Mouse (Mus musculus): ENCODE data around the gene Mia3. TPM values are rescaled to one million over a fixed set of nuclear protein-coding genes. Genes with fewer than 3 reads are reported as not detected.
A peak's percentile ranks its signal among the peaks of the same experiment; 100 is the strongest.

The Mia3 gene
- total and polyA plus RNA-seq, 3 experiments, result 51.2 to 95.3 (median 80.9) TPM

- H3K27ac ChIP-seq (ENCODE audit: insufficient read depth, low read depth), result no peak overlapping the region
- H3K4me1 ChIP-seq (ENCODE audit: control insufficient read depth in 1 of 2, insufficient read depth in 2 of 2), result peaks cover 0 to 5% of the 10 kb centered on the region in 2 experiments; a peak in 1 of 4 replicates
- no peaks in the 10 kb centered on the region for H3K9me3 ChIP-seq (replicated peaks; ENCODE audit: low read length)
- dilution Hi-C loops (cut with MboI; ENCODE audit: extremely low pct_ligation_motif_present, extremely low pct_unique_long_range_greater_than_20kb, low sequenced_read_pairs) (no loop called here), in situ Hi-C loops (cut with MboI; ENCODE audit: low pct_ligation_motif_present, low pct_unique_long_range_greater_than_20kb, low sequenced_read_pairs) (no loop called here)
- no peak for TF ChIP-seq GABPA (IDR thresholded peaks at IDR 0.05; ENCODE audit: insufficient replicate concordance, low read depth, low read length)
- TF ChIP-seq RAD21 (IDR thresholded peaks at IDR 0.05; ENCODE audit: low read depth, low read length), result no peak
- no peak for TF ChIP-seq JUN (IDR thresholded peaks at IDR 0.05; ENCODE audit: insufficient read depth, low read depth, low read length)
- TF ChIP-seq ZKSCAN1 (IDR thresholded peaks at IDR 0.05; ENCODE audit: borderline replicate concordance, low read depth, low read length), result no peak
- TF ChIP-seq SIN3A (IDR thresholded peaks at IDR 0.05; ENCODE audit: low read length), result no peak
- no peak for TF ChIP-seq BHLHE40 (IDR thresholded peaks at IDR 0.05; ENCODE audit: low read depth, low read length)
- no peak for TF ChIP-seq CTCF (conservative IDR thresholded peaks at IDR 0.05 in 1 of 2, IDR thresholded peaks at IDR 0.05 in 1 of 2; ENCODE audit: low read depth in 2 of 2, low read length in 2 of 2)
- no peak for TF ChIP-seq MAX (IDR thresholded peaks at IDR 0.05; ENCODE audit: low read length)
- no peak for TF ChIP-seq E2F4 (IDR thresholded peaks at IDR 0.05; ENCODE audit: insufficient replicate concordance, low read depth, low read length)
- TF ChIP-seq MEF2A (IDR thresholded peaks at IDR 0.05; ENCODE audit: borderline replicate concordance, low read depth, low read length), result no peak
- no peak for TF ChIP-seq POLR2A (IDR thresholded peaks at IDR 0.05; ENCODE audit: low read depth, low read length)
- TF ChIP-seq MAFK (IDR thresholded peaks at IDR 0.05; ENCODE audit: insufficient replicate concordance, low read length), result no peak
- TF ChIP-seq ETS1 (conservative IDR thresholded peaks at IDR 0.05; ENCODE audit: low read depth, low read length), result no peak
- no peak for TF ChIP-seq IRF4 (IDR thresholded peaks at IDR 0.05; ENCODE audit: low read depth, low read length)
- no peak for TF ChIP-seq EP300 (IDR thresholded peaks at IDR 0.05; ENCODE audit: low read length)
- no peak for TF ChIP-seq KAT2A (IDR thresholded peaks at IDR 0.05; ENCODE audit: insufficient replicate concordance, low read length)
- no peak for TF ChIP-seq NELFE (IDR thresholded peaks at IDR 0.05; ENCODE audit: low read depth, low read length)
- TF ChIP-seq TCF12 (IDR thresholded peaks at IDR 0.05; ENCODE audit: low read depth, low read length), result no peak
- peak overlapping the region; percentile 61 to 96 (median 64) for H3K4me3 ChIP-seq (replicated peaks in 1 of 3; ENCODE audit: low read depth in 2 of 3, low read length in 2 of 3, poor library complexity in 1 of 3)
- H3K27me3 ChIP-seq (replicated peaks), result no peaks in the 10 kb centered on the region
- peak overlapping the region; percentile 39 for H3K4me2 ChIP-seq (ENCODE audit: insufficient read depth, low read depth, poor library complexity, severe bottlenecking)
- H3K9ac ChIP-seq (ENCODE audit: insufficient read depth, low read depth), result peak overlapping the region; percentile 58
- H3K36me3 ChIP-seq (replicated peaks in 1 of 2; ENCODE audit: control insufficient read depth in 1 of 2, insufficient read depth in 1 of 2, low read length in 1 of 2), result peaks cover 14 to 18% of the 10 kb centered on the region in 2 experiments
- H3K79me2 ChIP-seq (replicated peaks; ENCODE audit: control insufficient read depth, extremely low read depth, insufficient read depth, poor library complexity, severe bottlenecking), result peaks cover 23% of the 10 kb centered on the region
- peak; percentile 35 for DNase-seq (ENCODE audit: extremely low read depth)
Measured at GRCm38 (mm10) chr1:183297473-183297885, 71.9 kb downstream of the Mia3 start.

GRCm38 (mm10) chr1:183296877-183297383, 72.4 kb downstream of the Mia3 start, which contains the start of gene Brox:
Gene Brox (minus strand): TSS chr1:183297269.
- no peaks in the 10 kb centered on the region for H3K9me3 ChIP-seq (replicated peaks; ENCODE audit: low read length)
- in situ Hi-C loops (cut with MboI; ENCODE audit: low pct_ligation_motif_present, low pct_unique_long_range_greater_than_20kb, low sequenced_read_pairs) (no loop called here), dilution Hi-C loops (cut with MboI; ENCODE audit: extremely low pct_ligation_motif_present, extremely low pct_unique_long_range_greater_than_20kb, low sequenced_read_pairs) (no loop called here)
- H3K9ac ChIP-seq (ENCODE audit: insufficient read depth, low read depth), result peak within 1 kb of the TSS; percentile 76
- H3K4me2 ChIP-seq (ENCODE audit: insufficient read depth, low read depth, poor library complexity, severe bottlenecking), result peak within 1 kb of the TSS; percentile 39
- H3K4me3 ChIP-seq (replicated peaks in 1 of 3; ENCODE audit: low read depth in 2 of 3, low read length in 2 of 3, poor library complexity in 1 of 3), result peak within 1 kb of the TSS; percentile 72 to 96 (median 82)
- peaks cover 23% of the 10 kb centered on the region for H3K79me2 ChIP-seq (replicated peaks; ENCODE audit: control insufficient read depth, extremely low read depth, insufficient read depth, poor library complexity, severe bottlenecking)
- H3K36me3 ChIP-seq (replicated peaks in 1 of 2; ENCODE audit: control insufficient read depth in 1 of 2, insufficient read depth in 1 of 2, low read length in 1 of 2), result peaks cover 19 to 23% of the 10 kb centered on the region in 2 experiments
- H3K27me3 ChIP-seq (replicated peaks), result no peaks in the 10 kb centered on the region
- peaks cover 0 to 5% of the 10 kb centered on the region in 2 experiments; a peak in 1 of 4 replicates for H3K4me1 ChIP-seq (ENCODE audit: control insufficient read depth in 1 of 2, insufficient read depth in 2 of 2)
- peak; percentile 86 for DNase-seq (ENCODE audit: extremely low read depth)
- peak within 1 kb of the TSS; percentile 63 for H3K27ac ChIP-seq (ENCODE audit: insufficient read depth, low read depth)
- TF ChIP-seq MYC (IDR thresholded peaks at IDR 0.05; ENCODE audit: low read depth, low read length) (0 out of 2 replicates have a peak, but pooled peaks have one; percentile 48), PAX5 (IDR thresholded peaks at IDR 0.05; ENCODE audit: low read length) (no peak; the same call in 1 of the 2 replicates), EP300 (IDR thresholded peaks at IDR 0.05; ENCODE audit: low read length) (no peak), JUND (conservative IDR thresholded peaks at IDR 0.05; ENCODE audit: low read depth, low read length) (no peak), ZNF384 (IDR thresholded peaks at IDR 0.05; ENCODE audit: low read depth, low read length) (no peak), CTCF (conservative IDR thresholded peaks at IDR 0.05 in 1 of 2, IDR thresholded peaks at IDR 0.05 in 1 of 2; ENCODE audit: low read depth in 2 of 2, low read length in 2 of 2) (no peak), ETS1 (conservative IDR thresholded peaks at IDR 0.05; ENCODE audit: low read depth, low read length) (peak; percentile 54), SMC3 (IDR thresholded peaks at IDR 0.05; ENCODE audit: low read depth, low read length) (no peak), POLR2A (IDR thresholded peaks at IDR 0.05; ENCODE audit: low read depth, low read length) (peak; percentile 69; the same call in 1 of the 2 replicates), TCF12 (IDR thresholded peaks at IDR 0.05; ENCODE audit: low read depth, low read length) (peak; percentile 85), MAZ (IDR thresholded peaks at IDR 0.05; ENCODE audit: low read depth, low read length) (no peak), IRF4 (IDR thresholded peaks at IDR 0.05; ENCODE audit: low read depth, low read length) (0 out of 2 replicates have a peak, but pooled peaks have one; percentile 12), CHD2 (IDR thresholded peaks at IDR 0.05; ENCODE audit: low read length) (no peak), HCFC1 (IDR thresholded peaks at IDR 0.05; ENCODE audit: low read depth, low read length) (peak; percentile 82), GABPA (IDR thresholded peaks at IDR 0.05; ENCODE audit: insufficient replicate concordance, low read depth, low read length) (no peak; the same call in 1 of the 2 replicates), MXI1 (IDR thresholded peaks at IDR 0.05; ENCODE audit: low read depth, low read length) (peak; percentile 73), BHLHE40 (IDR thresholded peaks at IDR 0.05; ENCODE audit: low read depth, low read length) (peak; percentile 98), ZKSCAN1 (IDR thresholded peaks at IDR 0.05; ENCODE audit: borderline replicate concordance, low read depth, low read length) (no peak), NRF1 (IDR thresholded peaks at IDR 0.05; ENCODE audit: low read depth, low read length) (no peak), MEF2A (IDR thresholded peaks at IDR 0.05; ENCODE audit: borderline replicate concordance, low read depth, low read length) (no peak), NELFE (IDR thresholded peaks at IDR 0.05; ENCODE audit: low read depth, low read length) (no peak; the same call in none of the 2 replicates), MAX (IDR thresholded peaks at IDR 0.05; ENCODE audit: low read length) (peak; percentile 90), POLR2AphosphoS2 (IDR thresholded peaks at IDR 0.05; ENCODE audit: low read depth, low read length) (no peak)

Data from CH12.LX (cell line).